Mouse (Mus musculus) limb, embryonic 12.5 days (tissue): ENCODE measurements around the gene C1qtnf5. TPM values are rescaled to one million over a fixed set of nuclear protein-coding genes. Genes with fewer than 3 reads are reported as not detected.
A peak's percentile ranks its signal among the peaks of the same experiment; 100 is the strongest.

ENCODE experiments used
- ATAC-seq: fragments of 200-750 bp; cut with Nextera tagmentation; 2 replicates; pipeline ENCODE4 v1.8.0; 2017; ENCODE audit warnings: low read depth, moderate TSS enrichment; ENCODE audit not compliant: insufficient number of reproducible peaks, insufficient read depth, low FRiP score, low TSS enrichment
- H3K27ac ChIP-seq: fragments of 300-500 bp; sonication (generic); 2 replicates; pipeline ENCODE4 v1.5.1; 2016; ENCODE audit warnings: mild to moderate bottlenecking, moderate library complexity
- H3K27me3 ChIP-seq: fragments of 300-500 bp; sonication (generic); 2 replicates; pipeline ENCODE4 v1.6.1; 2016; ENCODE audit warnings: mild to moderate bottlenecking, moderate library complexity
- H3K36me3 ChIP-seq: fragments of 300-500 bp; sonication (generic); 2 replicates; pipeline ENCODE4 v1.6.1; 2016; ENCODE audit warnings: mild to moderate bottlenecking, moderate library complexity
- H3K4me1 ChIP-seq: fragments of 300-500 bp; sonication (generic); replicated peaks from 2 replicates; pipeline ENCODE4 v1.6.1; 2016
- H3K4me2 ChIP-seq: fragments of 300-500 bp; sonication (generic); 2 replicates; pipeline ENCODE4 v1.6.1; 2016; ENCODE audit warnings: mild to moderate bottlenecking, moderate library complexity
- H3K4me3 ChIP-seq: fragments of 300-500 bp; sonication (generic); replicated peaks from 2 replicates; pipeline ENCODE4 v1.5.1; 2016; ENCODE audit warnings: mild to moderate bottlenecking
- H3K9ac ChIP-seq: fragments of 300-500 bp; sonication (generic); replicated peaks from 2 replicates; pipeline ENCODE4 v1.6.1; 2016; ENCODE audit warnings: mild to moderate bottlenecking, moderate library complexity
- H3K9me3 ChIP-seq: fragments of 300-500 bp; sonication (generic); 2 replicates; pipeline ENCODE4 v1.6.1; 2016; ENCODE audit warnings: mild to moderate bottlenecking, moderate library complexity
- WGBS: fragments of 180-500 bp; shearing (Covaris S2); methylation state at CpG from one replicate; pipeline ENCODE4 v1.1.7; 2016; 5-methylcytosine and 5-hydroxymethylcytosine counted together
- polyA plus RNA-seq: library from polyadenylated mRNA; unstranded; fragments of >200 nt; fragmentation: Nextera tagmentation; extraction: Ambion mirVana; gene quantifications from 2 replicates; pipeline ENCODE4 v1.2.1, GENCODE M21; 2016

Gene C1qtnf5
- polyA plus RNA-seq, 1 experiment from 2014 or later, result 0.84 TPM

DNA sequence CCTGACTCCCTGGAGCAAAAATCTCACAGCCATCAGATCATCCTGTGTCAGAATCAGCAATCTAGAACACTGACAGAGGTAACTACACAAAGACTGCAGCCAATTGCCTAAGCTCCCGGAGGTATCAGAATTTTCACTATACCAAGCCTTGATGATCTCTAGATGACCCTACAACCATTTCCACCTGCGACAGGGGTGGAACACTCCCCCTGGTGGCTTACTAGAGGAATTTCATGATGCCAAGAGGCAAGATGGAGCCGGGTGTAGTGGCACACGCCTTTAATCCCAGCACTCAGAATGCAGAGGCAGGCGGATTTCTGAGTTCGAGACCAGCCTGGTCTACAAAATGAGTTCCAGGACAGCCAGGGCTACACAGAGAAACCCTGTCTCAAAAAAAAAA, 17.3 kb downstream of the C1qtnf5 start:
- Histone ChIP-seq H3K9ac (no peak overlapping the region), H3K9me3 (no peaks in the 10 kb centered on the region), H3K4me1 (peaks cover 9% of the 10 kb centered on the region), H3K27ac (no peak overlapping the region), H3K36me3 (no peaks in the 10 kb centered on the region), H3K4me2 (no peak overlapping the region), H3K27me3 (0 out of 2 replicates have a peak, but pooled peaks cover 6% of the 10 kb centered on the region), H3K4me3 (no peak overlapping the region)
- WGBS, result 73% methylated on average over 6 of the region's 6 CpGs
- no peak for ATAC-seq

DNA sequence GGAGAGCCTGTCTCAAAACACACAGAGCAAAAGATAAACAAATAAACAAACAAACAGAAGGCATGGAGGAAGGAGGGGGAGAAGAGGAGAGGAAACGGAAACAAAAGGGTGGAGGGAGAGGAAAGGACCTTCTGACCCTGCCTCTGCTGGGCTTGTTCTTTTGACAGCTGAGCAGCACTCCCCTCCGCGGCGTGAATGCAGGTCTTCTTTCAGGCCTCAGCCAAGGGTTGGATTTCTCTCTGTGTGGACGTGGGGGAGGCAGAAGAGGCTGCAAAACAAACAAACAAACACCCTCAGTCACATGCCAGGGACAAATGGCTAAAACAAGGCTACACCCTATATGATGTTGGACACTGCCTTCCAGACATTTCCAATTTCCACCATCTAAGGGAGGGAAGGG, 18.0 kb downstream of the C1qtnf5 start:
- no peak overlapping the region for H3K9ac ChIP-seq
- no peak overlapping the region for H3K4me2 ChIP-seq
- 63% methylated on average over 5 of the region's 5 CpGs for WGBS
- no peak for ATAC-seq
- no peaks in the 10 kb centered on the region for H3K36me3 ChIP-seq
- no peaks in the 10 kb centered on the region for H3K9me3 ChIP-seq
- H3K27ac ChIP-seq, result no peak overlapping the region
- H3K4me1 ChIP-seq, result peaks cover 16% of the 10 kb centered on the region
- no peak overlapping the region for H3K4me3 ChIP-seq
- H3K27me3 ChIP-seq, result peaks cover 12% of the 10 kb centered on the region; the same call in 1 of the 2 replicates

GRCm38 (mm10) chr9:44125546-44126428, 18.7 kb downstream of the C1qtnf5 start:
- Histone ChIP-seq H3K4me3 (no peak overlapping the region), H3K4me2 (peak overlapping the region; percentile 39), H3K36me3 (no peaks in the 10 kb centered on the region), H3K9ac (no peak overlapping the region), H3K27ac (peak overlapping the region; percentile 51), H3K9me3 (no peaks in the 10 kb centered on the region), H3K4me1 (peaks cover 23% of the 10 kb centered on the region), H3K27me3 (peaks cover 16% of the 10 kb centered on the region)
- no peak for ATAC-seq
- WGBS, result 32% methylated on average over 18 of the region's 18 CpGs

DNA sequence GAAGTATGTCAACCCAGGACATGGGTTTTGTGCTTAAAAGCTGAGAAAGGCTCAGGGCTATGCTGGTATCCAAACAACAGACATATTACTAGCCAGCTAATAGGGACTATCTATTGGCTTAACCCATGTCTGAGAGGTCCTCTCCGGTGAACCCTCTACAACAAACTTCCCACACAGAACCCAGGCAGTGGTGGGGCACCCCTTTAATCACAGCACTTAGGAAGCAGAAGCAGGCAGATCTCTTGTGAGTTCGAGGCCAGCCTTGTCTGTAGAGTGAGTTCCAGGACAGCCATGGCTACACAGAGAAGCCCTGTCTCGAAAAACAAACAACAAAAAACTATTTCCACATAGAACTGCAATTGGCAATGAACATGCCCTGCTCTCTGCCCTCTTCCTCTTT, 19.7 kb downstream of the C1qtnf5 start:
- peaks cover 31% of the 10 kb centered on the region for H3K4me1 ChIP-seq
- H3K4me2 ChIP-seq, result peak overlapping the region; percentile 39
- 0 out of 2 replicates have a peak overlapping the region, but pooled peaks have one; percentile 51 for H3K27ac ChIP-seq
- H3K27me3 ChIP-seq, result peaks cover 26% of the 10 kb centered on the region
- no peak overlapping the region for H3K4me3 ChIP-seq
- H3K9ac ChIP-seq, result no peak overlapping the region
- no peaks in the 10 kb centered on the region for H3K9me3 ChIP-seq
- no peaks in the 10 kb centered on the region for H3K36me3 ChIP-seq
- no peak for ATAC-seq
- WGBS, result 87% methylated on average over 3 of the region's 3 CpGs

GRCm38 (mm10) chr9:44127351-44127801, 20.3 kb downstream of the C1qtnf5 start:
- 66% methylated on average over 3 of the region's 3 CpGs for WGBS
- H3K4me3 ChIP-seq, result no peak overlapping the region
- no peak for ATAC-seq

GRCm38 (mm10) chr9:44129633-44130032, 22.6 kb downstream of the C1qtnf5 start:
- H3K27me3 ChIP-seq, result peaks cover 55% of the 10 kb centered on the region
- no peak for ATAC-seq
- H3K4me3 ChIP-seq, result peak overlapping the region; percentile 44
- H3K4me1 ChIP-seq, result peaks cover 47% of the 10 kb centered on the region
- peak overlapping the region; percentile 79 for H3K4me2 ChIP-seq
- WGBS, result 11% methylated on average over 9 of the region's 9 CpGs
- no peaks in the 10 kb centered on the region for H3K9me3 ChIP-seq
- no peaks in the 10 kb centered on the region for H3K36me3 ChIP-seq
- peak overlapping the region; percentile 64; the same call in 1 of the 2 replicates for H3K27ac ChIP-seq
- H3K9ac ChIP-seq, result peak overlapping the region; percentile 47

More at GRCm38 (mm10) chr9:44127351-44127801, 20.3 kb downstream of the C1qtnf5 start:
- no peak overlapping the region for H3K9ac ChIP-seq
- no peaks in the 10 kb centered on the region for H3K9me3 ChIP-seq
- no peaks in the 10 kb centered on the region for H3K36me3 ChIP-seq
- no peak overlapping the region for H3K4me2 ChIP-seq
- H3K4me1 ChIP-seq, result peaks cover 31% of the 10 kb centered on the region
- H3K27ac ChIP-seq, result no peak overlapping the region
- peaks cover 32% of the 10 kb centered on the region for H3K27me3 ChIP-seq

- peaks cover 51% of the 10 kb centered on the region for H3K4me1 ChIP-seq
- no peaks in the 10 kb centered on the region for H3K36me3 ChIP-seq
- H3K9me3 ChIP-seq, result no peaks in the 10 kb centered on the region
- peaks cover 59% of the 10 kb centered on the region for H3K27me3 ChIP-seq
- peak overlapping the region; percentile 67; the same call in 1 of the 2 replicates for H3K27ac ChIP-seq
- no peak for ATAC-seq
- peak overlapping the region; percentile 79 for H3K4me2 ChIP-seq
- peak overlapping the region; percentile 47 for H3K9ac ChIP-seq
- WGBS, result under 1% methylated on average over 27 of the region's 27 CpGs
- H3K4me3 ChIP-seq, result peak overlapping the region; percentile 44
These were observed 23.0 kb downstream of the C1qtnf5 start for GRCm38 (mm10) chr9:44130034-44130433.

GRCm38 (mm10) chr9:44130581-44131275, 23.7 kb downstream of the C1qtnf5 start:
- H3K27me3 ChIP-seq, result peaks cover 66% of the 10 kb centered on the region

GRCm38 (mm10) chr9:44131276-44131590, 24.2 kb downstream of the C1qtnf5 start:
- Histone ChIP-seq H3K36me3 (no peaks in the 10 kb centered on the region), H3K4me3 (no peak overlapping the region), H3K27me3 (peaks cover 71% of the 10 kb centered on the region), H3K9me3 (no peaks in the 10 kb centered on the region), H3K9ac (no peak overlapping the region; the same call in 1 of the 2 replicates), H3K4me1 (peaks cover 61% of the 10 kb centered on the region), H3K27ac (peak overlapping the region; percentile 67; the same call in 1 of the 2 replicates), H3K4me2 (no peak overlapping the region)
- 45% methylated on average over 7 of the region's 7 CpGs for WGBS
- no peak for ATAC-seq

More at GRCm38 (mm10) chr9:44130581-44131275, 23.7 kb downstream of the C1qtnf5 start:
- 24% methylated on average over 19 of the region's 19 CpGs for WGBS
- H3K4me1 ChIP-seq, result peaks cover 58% of the 10 kb centered on the region
- peak overlapping the region; percentile 44 for H3K4me3 ChIP-seq
- H3K9me3 ChIP-seq, result no peaks in the 10 kb centered on the region
- H3K27ac ChIP-seq, result peak overlapping the region; percentile 67; the same call in 1 of the 2 replicates
- no peaks in the 10 kb centered on the region for H3K36me3 ChIP-seq
- peak; percentile 27; the same call in 1 of the 2 replicates for ATAC-seq
- peak overlapping the region; percentile 79 for H3K4me2 ChIP-seq
- peak overlapping the region; percentile 47 for H3K9ac ChIP-seq

GRCm38 (mm10) chr9:44132200-44132599, 25.2 kb downstream of the C1qtnf5 start:
- Histone ChIP-seq H3K4me2 (no peak overlapping the region), H3K36me3 (no peaks in the 10 kb centered on the region), H3K4me1 (peaks cover 58% of the 10 kb centered on the region), H3K27me3 (peaks cover 81% of the 10 kb centered on the region), H3K9ac (no peak overlapping the region), H3K9me3 (no peaks in the 10 kb centered on the region), H3K27ac (no peak overlapping the region), H3K4me3 (no peak overlapping the region)
- WGBS, result 69% methylated on average over 5 of the region's 5 CpGs
- ATAC-seq, result no peak

GRCm38 (mm10) chr9:44133287-44133686, 26.2 kb downstream of the C1qtnf5 start:
- Histone ChIP-seq H3K9ac (no peak overlapping the region; the same call in 1 of the 2 replicates), H3K4me1 (peaks cover 58% of the 10 kb centered on the region), H3K9me3 (no peaks in the 10 kb centered on the region), H3K36me3 (no peaks in the 10 kb centered on the region), H3K4me2 (peak overlapping the region; percentile 92), H3K27ac (0 out of 2 replicates have a peak overlapping the region, but pooled peaks have one; percentile 5), H3K4me3 (peak overlapping the region; percentile 55), H3K27me3 (peaks cover 83% of the 10 kb centered on the region)
- 4% methylated on average over 2 of the region's 2 CpGs for WGBS
- no peak for ATAC-seq
